Mouse (Mus musculus): ENCODE data around the gene Tspan4. TPM values are rescaled to one million over a fixed set of nuclear protein-coding genes. Genes with fewer than 3 reads are reported as not detected.

Tspan4 gene
- polyA plus RNA-seq, 1 experiment from 2014 or later, result 29.7 TPM

GRCm38 (mm10) chr7:141432186-141432611, 42.8 kb upstream of the Tspan4 start:
- WGBS, result 90% methylated on average over 8 of the region's 8 CpGs
- H3K9ac ChIP-seq (ENCODE audit: low read length), result no peak overlapping the region
- no peak overlapping the region for H3K27ac ChIP-seq (ENCODE audit: low read depth, low read length)
- H3K36me3 ChIP-seq (ENCODE audit: control insufficient read depth, insufficient read depth, low read length), result peaks cover 3% of the 10 kb centered on the region; the same call in 1 of the 2 replicates
- DNase-seq (ENCODE audit: low spot score), result no peak
- no peak overlapping the region for H3K4me2 ChIP-seq (ENCODE audit: low read depth, low read length, severe bottlenecking)
- ATAC-seq (replicated peaks; ENCODE audit: low FRiP score), result no peak
- H3K4me3 ChIP-seq (ENCODE audit: low read depth, low read length), result no peak overlapping the region
- no peaks in the 10 kb centered on the region for H3K27me3 ChIP-seq (ENCODE audit: control insufficient read depth, insufficient read depth, low read length)
- no peaks in the 10 kb centered on the region for H3K9me3 ChIP-seq (ENCODE audit: control insufficient read depth, low read length)
- H3K4me1 ChIP-seq (replicated peaks; ENCODE audit: control insufficient read depth, insufficient read depth, low read length), result peaks cover 24% of the 10 kb centered on the region

- peaks cover 26% of the 10 kb centered on the region for H3K4me1 ChIP-seq (replicated peaks; ENCODE audit: control insufficient read depth, insufficient read depth, low read length)
- no peak for ATAC-seq (replicated peaks; ENCODE audit: low FRiP score)
- H3K27ac ChIP-seq (ENCODE audit: low read depth, low read length), result no peak overlapping the region
These were observed 42.1 kb upstream of the Tspan4 start for GRCm38 (mm10) chr7:141432741-141433516.

GRCm38 (mm10) chr7:141433517-141434400, 41.3 kb upstream of the Tspan4 start:
- peak overlapping the region; percentile 74 for H3K4me2 ChIP-seq (ENCODE audit: low read depth, low read length, severe bottlenecking)
- peak overlapping the region; percentile 65 for H3K9ac ChIP-seq (ENCODE audit: low read length)
- H3K27ac ChIP-seq (ENCODE audit: low read depth, low read length), result 0 out of 2 replicates have a peak overlapping the region, but pooled peaks have one; percentile 64
- 75% methylated on average over 15 of the region's 15 CpGs for WGBS
- ATAC-seq (replicated peaks; ENCODE audit: low FRiP score) (no peak), DNase-seq (ENCODE audit: low spot score) (no peak)
- H3K4me1 ChIP-seq (replicated peaks; ENCODE audit: control insufficient read depth, insufficient read depth, low read length), result peaks cover 25% of the 10 kb centered on the region
- no peaks in the 10 kb centered on the region for H3K27me3 ChIP-seq (ENCODE audit: control insufficient read depth, insufficient read depth, low read length)
- peaks cover 5% of the 10 kb centered on the region; the same call in 1 of the 2 replicates for H3K36me3 ChIP-seq (ENCODE audit: control insufficient read depth, insufficient read depth, low read length)
- H3K4me3 ChIP-seq (ENCODE audit: low read depth, low read length), result peak overlapping the region; percentile 43
- no peaks in the 10 kb centered on the region for H3K9me3 ChIP-seq (ENCODE audit: control insufficient read depth, low read length)

More at GRCm38 (mm10) chr7:141432741-141433516, 42.1 kb upstream of the Tspan4 start:
- H3K9me3 ChIP-seq (ENCODE audit: control insufficient read depth, low read length), result no peaks in the 10 kb centered on the region
- no peak overlapping the region for H3K4me2 ChIP-seq (ENCODE audit: low read depth, low read length, severe bottlenecking)
- H3K4me3 ChIP-seq (ENCODE audit: low read depth, low read length), result no peak overlapping the region
- H3K36me3 ChIP-seq (ENCODE audit: control insufficient read depth, insufficient read depth, low read length), result peaks cover 3% of the 10 kb centered on the region; the same call in 1 of the 2 replicates
- no peak for DNase-seq (ENCODE audit: low spot score)
- H3K9ac ChIP-seq (ENCODE audit: low read length), result no peak overlapping the region; the same call in 1 of the 2 replicates
- no peaks in the 10 kb centered on the region for H3K27me3 ChIP-seq (ENCODE audit: control insufficient read depth, insufficient read depth, low read length)
- 94% methylated on average over 6 of the region's 6 CpGs for WGBS

- 20% methylated on average over 8 of the region's 8 CpGs for WGBS
- no peak for DNase-seq (ENCODE audit: low spot score)
- no peaks in the 10 kb centered on the region for H3K9me3 ChIP-seq (ENCODE audit: control insufficient read depth, low read length)
- H3K36me3 ChIP-seq (ENCODE audit: control insufficient read depth, insufficient read depth, low read length), result peaks cover 5% of the 10 kb centered on the region; the same call in 1 of the 2 replicates
- H3K27ac ChIP-seq (ENCODE audit: low read depth, low read length), result peak overlapping the region; percentile 64
- peak overlapping the region; percentile 43 for H3K4me3 ChIP-seq (ENCODE audit: low read depth, low read length)
- ATAC-seq (replicated peaks; ENCODE audit: low FRiP score), result no peak
- peak overlapping the region; percentile 65 for H3K9ac ChIP-seq (ENCODE audit: low read length)
- H3K27me3 ChIP-seq (ENCODE audit: control insufficient read depth, insufficient read depth, low read length), result no peaks in the 10 kb centered on the region
- peaks cover 23% of the 10 kb centered on the region for H3K4me1 ChIP-seq (replicated peaks; ENCODE audit: control insufficient read depth, insufficient read depth, low read length)
- H3K4me2 ChIP-seq (ENCODE audit: low read depth, low read length, severe bottlenecking), result peak overlapping the region; percentile 74
These were observed 40.6 kb upstream of the Tspan4 start for GRCm38 (mm10) chr7:141434464-141434863.

GRCm38 (mm10) chr7:141435129-141435855, 39.7 kb upstream of the Tspan4 start:
- Histone ChIP-seq H3K36me3 (ENCODE audit: control insufficient read depth, insufficient read depth, low read length) (peaks cover 5% of the 10 kb centered on the region; the same call in 1 of the 2 replicates), H3K9me3 (ENCODE audit: control insufficient read depth, low read length) (no peaks in the 10 kb centered on the region), H3K9ac (ENCODE audit: low read length) (peak overlapping the region; percentile 65), H3K27ac (ENCODE audit: low read depth, low read length) (peak overlapping the region; percentile 64; the same call in 1 of the 2 replicates), H3K27me3 (ENCODE audit: control insufficient read depth, insufficient read depth, low read length) (no peaks in the 10 kb centered on the region), H3K4me2 (ENCODE audit: low read depth, low read length, severe bottlenecking) (peak overlapping the region; percentile 74), H3K4me1 (replicated peaks; ENCODE audit: control insufficient read depth, insufficient read depth, low read length) (peaks cover 22% of the 10 kb centered on the region), H3K4me3 (ENCODE audit: low read depth, low read length) (peak overlapping the region; percentile 43)
- WGBS, result 4% methylated on average over 17 of the region's 17 CpGs
- DNase-seq (ENCODE audit: low spot score) (peak; percentile 79), ATAC-seq (replicated peaks; ENCODE audit: low FRiP score) (0 out of 2 replicates have a peak, but pooled peaks have one; percentile 6)

GRCm38 (mm10) chr7:141435856-141436522, 39.1 kb upstream of the Tspan4 start:
- Histone ChIP-seq H3K27me3 (ENCODE audit: control insufficient read depth, insufficient read depth, low read length) (no peaks in the 10 kb centered on the region), H3K36me3 (ENCODE audit: control insufficient read depth, insufficient read depth, low read length) (peaks cover 2% of the 10 kb centered on the region; the same call in 1 of the 2 replicates), H3K9ac (ENCODE audit: low read length) (no peak overlapping the region), H3K27ac (ENCODE audit: low read depth, low read length) (no peak overlapping the region), H3K4me3 (ENCODE audit: low read depth, low read length) (no peak overlapping the region), H3K4me2 (ENCODE audit: low read depth, low read length, severe bottlenecking) (no peak overlapping the region), H3K4me1 (replicated peaks; ENCODE audit: control insufficient read depth, insufficient read depth, low read length) (peaks cover 22% of the 10 kb centered on the region), H3K9me3 (ENCODE audit: control insufficient read depth, low read length) (no peaks in the 10 kb centered on the region)
- WGBS, result 77% methylated on average over 9 of the region's 9 CpGs
- ATAC-seq (replicated peaks; ENCODE audit: low FRiP score) (no peak), DNase-seq (ENCODE audit: low spot score) (peak; percentile 47)

GRCm38 (mm10) chr7:141436523-141436892, 38.5 kb upstream of the Tspan4 start:
- no peak for DNase-seq (ENCODE audit: low spot score)
- Histone ChIP-seq H3K27me3 (ENCODE audit: control insufficient read depth, insufficient read depth, low read length) (no peaks in the 10 kb centered on the region; the same call in 1 of the 2 replicates), H3K27ac (ENCODE audit: low read depth, low read length) (no peak overlapping the region), H3K9ac (ENCODE audit: low read length) (peak overlapping the region; percentile 81), H3K4me2 (ENCODE audit: low read depth, low read length, severe bottlenecking) (peak overlapping the region; percentile 96), H3K36me3 (ENCODE audit: control insufficient read depth, insufficient read depth, low read length) (peaks cover 2% of the 10 kb centered on the region; the same call in 1 of the 2 replicates), H3K4me3 (ENCODE audit: low read depth, low read length) (peak overlapping the region; percentile 58), H3K9me3 (ENCODE audit: control insufficient read depth, low read length) (no peaks in the 10 kb centered on the region), H3K4me1 (replicated peaks; ENCODE audit: control insufficient read depth, insufficient read depth, low read length) (peaks cover 22% of the 10 kb centered on the region)
- 49% methylated on average over 2 of the region's 2 CpGs for WGBS
- ATAC-seq (replicated peaks; ENCODE audit: low FRiP score), result no peak
